Mouse (Mus musculus): ENCODE measurements around the gene Lgals2. TPM values are rescaled to one million over a fixed set of nuclear protein-coding genes. Genes with fewer than 3 reads are reported as not detected.

The Lgals2 gene
- polyA plus RNA-seq, 1 experiment from 2014 or later: 9.5 TPM

GRCm38 (mm10) chr15:78801571-78801970 lies 53.8 kb downstream of the Lgals2 start:
- Histone ChIP-seq H3K4me3 (replicated peaks) (peak overlapping the region; percentile 60), H3K9me3 (replicated peaks) (no peaks in the 10 kb centered on the region), H3K9ac (no peak overlapping the region), H3K4me1 (replicated peaks) (peaks cover 26% of the 10 kb centered on the region), H3K4me2 (peak overlapping the region; percentile 67), H3K36me3 (replicated peaks) (0 out of 2 replicates have a peak, but pooled peaks cover 4% of the 10 kb centered on the region), H3K27me3 (peaks cover 60% of the 10 kb centered on the region), H3K27ac (replicated peaks) (no peak overlapping the region)
- no peak for ATAC-seq (ENCODE audit: insufficient read depth)
- 68% methylated on average over 9 of the region's 9 CpGs for WGBS (ENCODE audit: insufficient replicate concordance)

Small RNA genes lying within 50 kb of the gene (microRNA-seq; reads per million reads assigned to microRNA genes)
- gene Mir6955: not detected

Other genes with a start within 250 kb of the Lgals2 start
- not detected in 2 replicates for gene Elfn2, start 136.8 kb downstream of the Lgals2 start, polyA plus RNA-seq (2015; fragmentation: Nextera tagmentation; extraction: Ambion mirVana)
- 4.6 and 5.2 TPM in 2 replicates for gene Mfng, start 82.1 kb downstream of the Lgals2 start, polyA plus RNA-seq (2015; fragmentation: Nextera tagmentation; extraction: Ambion mirVana)
- 1.8 and 2.5 TPM in 2 replicates for gene Card10, start 52.5 kb downstream of the Lgals2 start, polyA plus RNA-seq (2015; fragmentation: Nextera tagmentation; extraction: Ambion mirVana)
- 13.0 and 15.2 TPM in 2 replicates for gene Cdc42ep1, start 12.9 kb downstream of the Lgals2 start, polyA plus RNA-seq (2015; fragmentation: Nextera tagmentation; extraction: Ambion mirVana)
- gene Gga1, start 21.7 kb upstream of the Lgals2 start, polyA plus RNA-seq (2015; fragmentation: Nextera tagmentation; extraction: Ambion mirVana): 21.4 and 23.6 TPM in 2 replicates
- 0.08 and 0.26 TPM in 2 replicates for gene Gm49510, start 44.1 kb upstream of the Lgals2 start, polyA plus RNA-seq (2015; fragmentation: Nextera tagmentation; extraction: Ambion mirVana)
- gene Sh3bp1, start 44.2 kb upstream of the Lgals2 start, polyA plus RNA-seq (2015; fragmentation: Nextera tagmentation; extraction: Ambion mirVana): 14.4 and 15.3 TPM in 2 replicates
- gene Pdxp, start 58.4 kb upstream of the Lgals2 start, polyA plus RNA-seq (2015; fragmentation: Nextera tagmentation; extraction: Ambion mirVana): 5.4 and 5.6 TPM in 2 replicates
- gene Lgals1, start 71.2 kb upstream of the Lgals2 start, polyA plus RNA-seq (2015; fragmentation: Nextera tagmentation; extraction: Ambion mirVana): 315 and 397 TPM in 2 replicates
- gene Nol12, start 79.4 kb upstream of the Lgals2 start, polyA plus RNA-seq (2015; fragmentation: Nextera tagmentation; extraction: Ambion mirVana): 24.5 and 26.2 TPM in 2 replicates
- gene Triobp, start 92.2 kb upstream of the Lgals2 start, polyA plus RNA-seq (2015; fragmentation: Nextera tagmentation; extraction: Ambion mirVana): 20.2 and 21.2 TPM in 2 replicates
- gene H1f0, start 172.9 kb upstream of the Lgals2 start, polyA plus RNA-seq (2015; fragmentation: Nextera tagmentation; extraction: Ambion mirVana): 118 and 121 TPM in 2 replicates
- 0.17 TPM in 1 of 2 replicates, not detected in the other for gene Galr3, start 186.4 kb upstream of the Lgals2 start, polyA plus RNA-seq (2015; fragmentation: Nextera tagmentation; extraction: Ambion mirVana)
- 47.9 and 55.1 TPM in 2 replicates for gene Ankrd54, start 207.4 kb upstream of the Lgals2 start, polyA plus RNA-seq (2015; fragmentation: Nextera tagmentation; extraction: Ambion mirVana)
- 116 and 117 TPM in 2 replicates for gene Eif3l, start 219.7 kb upstream of the Lgals2 start, polyA plus RNA-seq (2015; fragmentation: Nextera tagmentation; extraction: Ambion mirVana)

All from liver, embryonic 15.5 days (tissue).